Mouse (Mus musculus): ENCODE data around the gene Pcsk5. TPM values are rescaled to one million over a fixed set of nuclear protein-coding genes. Genes with fewer than 3 reads are reported as not detected.

The Pcsk5 gene
- polyA plus RNA-seq, 1 experiment from 2014 or later, result 8.5 TPM

GRCm38 (mm10) chr19:17382807-17383397 lies 454.5 kb downstream of the Pcsk5 start:
- H3K4me3 ChIP-seq (ENCODE audit: low read depth, low read length), result no peak overlapping the region
- no peak overlapping the region for H3K4me2 ChIP-seq (ENCODE audit: low read length)
- H3K9ac ChIP-seq (ENCODE audit: low read depth, low read length), result no peak overlapping the region
- 85% methylated on average over 6 of the region's 6 CpGs for WGBS
- no peaks in the 10 kb centered on the region for H3K27me3 ChIP-seq (ENCODE audit: control insufficient read depth, insufficient read depth, low read depth, low read length)
- peaks cover 4% of the 10 kb centered on the region; the same call in 1 of the 2 replicates for H3K4me1 ChIP-seq (ENCODE audit: control insufficient read depth, insufficient read depth, low read length)
- no peaks in the 10 kb centered on the region for H3K9me3 ChIP-seq (replicated peaks; ENCODE audit: control insufficient read depth, low read length, poor library complexity, severe bottlenecking)
- ATAC-seq, result no peak
- H3K27ac ChIP-seq (ENCODE audit: low read length), result no peak overlapping the region
- H3K36me3 ChIP-seq (ENCODE audit: control insufficient read depth, insufficient read depth, low read length), result no peaks in the 10 kb centered on the region

All from midbrain, embryonic 16.5 days (tissue).